Mouse (Mus musculus): ENCODE results near the gene Mdga1. TPM values are rescaled to one million over a fixed set of nuclear protein-coding genes. Genes with fewer than 3 reads are reported as not detected.
A peak's percentile ranks its signal among the peaks of the same experiment; 100 is the strongest.

The Mdga1 gene
- polyA plus RNA-seq, 1 experiment from 2014 or later: 7.4 TPM

DNA sequence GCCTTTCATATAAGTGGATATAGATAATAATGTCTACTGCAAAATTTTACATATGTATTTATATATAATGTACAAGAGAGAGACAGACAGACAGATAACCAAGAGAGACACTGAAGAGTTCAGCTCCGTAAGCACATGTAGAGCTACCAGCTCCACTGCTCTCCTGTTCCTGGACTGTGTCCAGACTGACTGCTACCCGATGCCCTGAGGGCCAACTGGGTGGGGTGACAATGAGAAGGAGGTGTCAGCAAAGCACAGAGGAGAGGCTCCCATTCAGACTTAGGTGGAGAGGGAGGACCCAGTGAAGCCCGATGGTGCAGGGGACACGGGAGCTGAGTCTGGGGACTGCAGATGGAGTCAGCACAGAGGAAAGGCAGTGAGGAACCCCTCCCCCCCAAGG is 9.1 kb upstream of the Mdga1 start:
- Histone ChIP-seq H3K4me2 (no peak overlapping the region), H3K27ac (no peak overlapping the region), H3K9ac (no peak overlapping the region), H3K4me1 (peaks cover 9% of the 10 kb centered on the region; the same call in 1 of the 2 replicates), H3K4me3 (no peak overlapping the region), H3K9me3 (replicated peaks) (no peaks in the 10 kb centered on the region), H3K27me3 (no peaks in the 10 kb centered on the region), H3K36me3 (ENCODE audit: poor library complexity, severe bottlenecking) (no peaks in the 10 kb centered on the region)
- no peak for ATAC-seq
- 59% methylated on average over 4 of the region's 4 CpGs for WGBS

DNA sequence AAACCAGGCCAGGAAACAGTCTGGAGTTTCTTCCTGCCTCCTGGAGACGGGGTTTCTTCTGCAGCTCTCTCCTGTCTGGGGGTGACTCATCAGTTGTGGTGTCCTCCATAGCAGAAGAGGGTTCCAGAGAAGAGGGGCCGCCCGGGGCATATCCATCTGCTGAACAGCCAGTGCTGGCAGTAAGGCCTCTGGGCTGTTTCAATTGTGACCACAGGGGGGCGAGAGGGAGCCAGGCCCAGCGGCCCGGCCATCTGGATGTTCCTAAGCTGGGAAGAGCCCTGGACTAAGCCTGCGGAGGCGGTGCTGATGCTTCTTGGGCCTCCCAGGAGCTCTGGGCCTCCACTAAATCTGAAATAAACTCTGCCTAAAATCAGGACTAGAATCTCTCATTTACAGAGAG is 5.8 kb upstream of the Mdga1 start:
- no peak overlapping the region for H3K9ac ChIP-seq
- no peak overlapping the region for H3K4me2 ChIP-seq
- no peaks in the 10 kb centered on the region for H3K9me3 ChIP-seq (replicated peaks)
- peaks cover 14% of the 10 kb centered on the region; the same call in 1 of the 2 replicates for H3K4me1 ChIP-seq
- ATAC-seq: peak; percentile 73
- H3K27me3 ChIP-seq: no peaks in the 10 kb centered on the region
- 6% methylated on average over 8 of the region's 8 CpGs for WGBS
- no peak overlapping the region for H3K4me3 ChIP-seq
- H3K36me3 ChIP-seq (ENCODE audit: poor library complexity, severe bottlenecking): no peaks in the 10 kb centered on the region
- no peak overlapping the region for H3K27ac ChIP-seq

DNA sequence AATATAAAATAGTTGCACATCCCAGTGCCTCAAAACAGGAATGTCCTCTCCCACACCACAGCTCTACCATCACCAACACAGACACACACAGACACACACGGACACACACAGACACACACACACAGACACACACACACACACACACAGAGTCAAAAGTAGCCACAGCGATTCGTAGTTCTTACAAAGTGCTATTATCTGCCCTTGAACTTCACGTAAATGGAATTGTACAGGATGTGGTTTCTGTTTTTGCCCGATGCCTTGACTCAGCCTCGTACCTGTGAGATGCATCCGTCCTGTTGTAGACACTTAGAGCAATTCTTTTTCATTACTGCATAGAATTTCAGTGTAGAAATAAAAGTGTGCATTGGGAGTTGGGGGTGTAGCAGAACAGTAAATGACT is 3.3 kb upstream of the Mdga1 start:
- H3K27me3 ChIP-seq: no peaks in the 10 kb centered on the region
- H3K9me3 ChIP-seq (replicated peaks): no peaks in the 10 kb centered on the region
- 93% methylated on average over 7 of the region's 7 CpGs for WGBS
- no peak overlapping the region for H3K4me3 ChIP-seq
- H3K27ac ChIP-seq: no peak overlapping the region
- H3K4me2 ChIP-seq: no peak overlapping the region
- no peak for ATAC-seq
- H3K36me3 ChIP-seq (ENCODE audit: poor library complexity, severe bottlenecking): no peaks in the 10 kb centered on the region
- peaks cover 14% of the 10 kb centered on the region; the same call in 1 of the 2 replicates for H3K4me1 ChIP-seq
- no peak overlapping the region for H3K9ac ChIP-seq

DNA sequence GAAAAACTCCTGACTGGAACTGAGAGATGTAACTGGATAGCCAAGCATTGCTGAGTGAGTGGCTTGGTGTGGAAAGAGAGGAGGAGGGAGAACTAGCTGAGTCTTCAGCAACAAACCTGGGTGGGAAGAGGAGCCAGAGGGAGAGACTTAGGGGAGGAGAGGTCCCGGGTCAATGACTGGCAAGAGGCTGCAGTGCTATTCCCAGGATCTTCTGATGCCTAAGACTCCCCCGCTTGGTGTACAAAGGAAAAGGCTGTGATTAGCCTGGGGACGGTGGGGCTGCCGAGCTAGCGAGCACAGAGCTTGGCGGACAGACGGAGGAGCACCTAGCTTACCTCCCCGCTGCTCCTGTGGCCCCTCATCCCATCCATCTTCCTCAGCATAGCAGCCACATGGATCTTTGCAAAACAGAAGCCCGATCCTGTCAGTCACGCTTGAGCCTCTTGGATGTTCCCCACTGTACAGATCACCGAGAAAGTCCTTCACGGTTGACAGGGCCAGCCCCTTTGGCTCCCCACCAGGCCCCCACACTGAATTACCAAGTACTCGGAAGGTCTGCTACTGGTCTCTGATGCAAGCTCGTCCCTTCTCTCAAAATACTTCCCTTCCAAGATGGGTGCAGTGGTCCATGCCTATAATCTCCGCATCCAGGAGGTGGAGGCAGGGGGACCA is 2.0 kb upstream of the Mdga1 start:
- no peaks in the 10 kb centered on the region for H3K27me3 ChIP-seq
- WGBS: 38% methylated on average over 15 of the region's 15 CpGs

GRCm38 (mm10) chr17:29965506-29965905 is 4.4 kb downstream of the Mdga1 start:
- Histone ChIP-seq H3K4me2 (peak overlapping the region; percentile 6), H3K4me3 (no peak overlapping the region), H3K36me3 (ENCODE audit: poor library complexity, severe bottlenecking) (no peaks in the 10 kb centered on the region), H3K9me3 (replicated peaks) (no peaks in the 10 kb centered on the region), H3K27ac (0 out of 2 replicates have a peak overlapping the region, but pooled peaks have one; percentile 51), H3K27me3 (peaks cover 21% of the 10 kb centered on the region; the same call in 1 of the 2 replicates), H3K9ac (no peak overlapping the region), H3K4me1 (peaks cover 31% of the 10 kb centered on the region)
- 2% methylated on average over 5 of the region's 5 CpGs for WGBS
- peak; percentile 50; the same call in 1 of the 2 replicates for ATAC-seq

More for the DNA sequence above, 2.0 kb upstream of the Mdga1 start:
- H3K9me3 ChIP-seq (replicated peaks): no peaks in the 10 kb centered on the region
- H3K4me3 ChIP-seq: no peak overlapping the region
- no peaks in the 10 kb centered on the region for H3K36me3 ChIP-seq (ENCODE audit: poor library complexity, severe bottlenecking)
- no peak for ATAC-seq
- H3K9ac ChIP-seq: no peak overlapping the region
- H3K4me2 ChIP-seq: no peak overlapping the region
- H3K4me1 ChIP-seq: peaks cover 14% of the 10 kb centered on the region; the same call in 1 of the 2 replicates
- H3K27ac ChIP-seq: no peak overlapping the region

- ATAC-seq: 0 out of 2 replicates have a peak, but pooled peaks have one; percentile 43
- WGBS: 5% methylated on average over 11 of the region's 11 CpGs
- no peak overlapping the region for H3K4me3 ChIP-seq
Measured at GRCm38 (mm10) chr17:29963730-29964259, 6.1 kb downstream of the Mdga1 start.

DNA sequence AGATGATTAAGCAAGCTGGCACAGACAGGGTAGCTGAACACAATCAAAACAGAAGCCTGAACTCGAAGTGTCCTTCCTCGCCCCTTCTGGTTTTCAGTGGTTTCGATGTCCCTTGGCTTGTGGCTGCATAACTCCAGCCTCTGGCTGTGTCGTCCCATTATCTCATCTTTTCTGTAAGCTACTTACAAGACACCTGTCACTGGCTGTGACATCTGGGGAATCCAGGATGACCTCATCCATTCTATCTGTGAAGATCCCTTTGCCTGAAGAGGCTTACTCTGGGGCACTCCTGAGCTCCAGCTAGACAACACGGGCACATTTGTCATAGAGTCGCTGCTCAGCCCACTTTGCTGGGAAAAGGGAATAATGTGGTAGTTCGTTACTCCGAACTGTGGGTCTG is 14.0 kb downstream of the Mdga1 start:
- Histone ChIP-seq H3K4me3 (no peak overlapping the region), H3K27ac (no peak overlapping the region), H3K9me3 (replicated peaks) (no peaks in the 10 kb centered on the region; the same call in 1 of the 2 replicates), H3K4me2 (no peak overlapping the region), H3K4me1 (peaks cover 9% of the 10 kb centered on the region; the same call in 1 of the 2 replicates), H3K27me3 (no peaks in the 10 kb centered on the region), H3K9ac (no peak overlapping the region), H3K36me3 (ENCODE audit: poor library complexity, severe bottlenecking) (no peaks in the 10 kb centered on the region)
- 65% methylated on average over 8 of the region's 8 CpGs for WGBS
- ATAC-seq: no peak

More at GRCm38 (mm10) chr17:29963730-29964259, 6.1 kb downstream of the Mdga1 start:
- no peaks in the 10 kb centered on the region for H3K36me3 ChIP-seq (ENCODE audit: poor library complexity, severe bottlenecking)
- H3K9ac ChIP-seq: no peak overlapping the region
- H3K4me2 ChIP-seq: peak overlapping the region; percentile 39
- H3K4me1 ChIP-seq: peaks cover 31% of the 10 kb centered on the region
- peaks cover 21% of the 10 kb centered on the region; the same call in 1 of the 2 replicates for H3K27me3 ChIP-seq
- no peak overlapping the region for H3K27ac ChIP-seq
- no peaks in the 10 kb centered on the region; the same call in 1 of the 2 replicates for H3K9me3 ChIP-seq (replicated peaks)

DNA sequence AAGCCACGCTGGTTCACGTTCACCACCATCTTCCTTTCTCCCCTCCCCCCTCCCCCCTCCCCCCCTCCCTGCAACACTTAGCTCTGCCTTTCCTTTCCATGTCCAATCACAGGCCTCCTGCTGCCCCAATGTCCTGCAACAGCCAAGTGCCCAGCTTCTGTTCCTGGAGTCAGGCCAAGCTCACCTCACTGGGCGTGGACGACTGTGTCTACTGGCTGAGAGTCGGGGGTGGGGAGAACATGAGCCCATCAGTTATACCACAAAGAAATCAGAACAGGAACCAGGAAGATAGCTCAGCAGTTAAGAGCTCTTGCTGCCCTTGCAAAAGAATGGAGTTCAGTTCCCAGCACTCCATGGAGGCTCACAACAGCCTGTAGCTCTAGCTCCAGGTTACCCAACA is 15.6 kb downstream of the Mdga1 start:
- Histone ChIP-seq H3K36me3 (ENCODE audit: poor library complexity, severe bottlenecking) (no peaks in the 10 kb centered on the region), H3K4me3 (no peak overlapping the region), H3K27ac (no peak overlapping the region), H3K27me3 (no peaks in the 10 kb centered on the region), H3K9ac (no peak overlapping the region), H3K9me3 (replicated peaks) (no peaks in the 10 kb centered on the region; the same call in 1 of the 2 replicates), H3K4me2 (no peak overlapping the region), H3K4me1 (peaks cover 19% of the 10 kb centered on the region; the same call in 1 of the 2 replicates)
- ATAC-seq: no peak
- 85% methylated on average over 4 of the region's 5 CpGs for WGBS

DNA sequence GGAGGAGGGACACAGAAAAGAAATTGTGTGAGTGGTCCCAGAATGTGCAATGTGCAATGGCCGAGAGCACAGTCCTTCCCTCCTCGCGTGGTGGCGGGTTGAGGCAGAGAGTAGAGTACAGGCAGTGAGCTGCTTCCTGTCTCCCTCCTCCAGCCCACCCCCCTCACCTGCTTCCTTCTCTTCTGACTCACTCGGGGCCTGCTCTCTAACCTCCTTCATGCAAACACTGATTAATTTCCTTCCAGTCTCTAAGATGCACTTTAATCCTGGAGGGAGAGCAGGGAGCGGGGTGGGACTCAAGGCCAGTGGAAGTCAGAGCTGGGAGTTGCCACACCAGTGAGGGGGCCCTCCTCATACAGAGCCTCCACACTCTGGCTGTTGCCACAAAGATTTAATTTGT is 18.8 kb downstream of the Mdga1 start:
- Histone ChIP-seq H3K4me2 (no peak overlapping the region), H3K9me3 (replicated peaks) (no peaks in the 10 kb centered on the region), H3K27ac (no peak overlapping the region), H3K4me3 (no peak overlapping the region), H3K36me3 (ENCODE audit: poor library complexity, severe bottlenecking) (no peaks in the 10 kb centered on the region), H3K9ac (no peak overlapping the region), H3K4me1 (peaks cover 35% of the 10 kb centered on the region), H3K27me3 (no peaks in the 10 kb centered on the region)
- 0 out of 2 replicates have a peak, but pooled peaks have one; percentile 10 for ATAC-seq
- 56% methylated on average over 6 of the region's 6 CpGs for WGBS

GRCm38 (mm10) chr17:29950574-29950973 is 19.3 kb downstream of the Mdga1 start:
- H3K36me3 ChIP-seq (ENCODE audit: poor library complexity, severe bottlenecking): no peaks in the 10 kb centered on the region
- ATAC-seq: peak; percentile 75
- no peak overlapping the region for H3K27ac ChIP-seq

DNA sequence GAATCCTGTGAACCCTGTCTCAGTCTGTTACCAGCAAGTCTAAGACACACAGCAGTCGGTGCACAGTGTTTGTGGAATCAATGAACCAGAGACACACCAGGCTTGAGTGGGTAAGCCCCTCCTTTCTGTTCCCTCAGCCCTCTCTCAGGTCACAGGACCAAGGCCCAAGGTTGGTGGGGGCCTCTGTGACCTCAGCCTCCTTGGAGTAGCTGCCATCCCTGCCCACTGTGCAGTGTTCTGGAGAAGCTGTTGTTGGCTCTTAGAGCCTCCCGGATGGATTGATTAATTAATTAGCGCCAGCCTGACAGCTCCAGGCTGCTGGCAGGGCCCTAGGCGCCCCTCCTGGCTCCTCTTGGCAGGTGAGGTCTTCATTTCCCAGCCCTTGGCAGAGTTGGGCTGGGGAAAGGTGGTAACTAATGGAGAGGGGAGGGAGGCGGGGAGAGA is 22.6 kb downstream of the Mdga1 start:
- H3K27ac ChIP-seq: peak overlapping the region; percentile 27; the same call in 1 of the 2 replicates
- no peaks in the 10 kb centered on the region for H3K27me3 ChIP-seq
- no peak overlapping the region for H3K4me3 ChIP-seq
- H3K9me3 ChIP-seq (replicated peaks): no peaks in the 10 kb centered on the region
- H3K36me3 ChIP-seq (ENCODE audit: poor library complexity, severe bottlenecking): no peaks in the 10 kb centered on the region
- no peak overlapping the region for H3K9ac ChIP-seq
- 0 out of 2 replicates have a peak, but pooled peaks have one; percentile 24 for ATAC-seq
- H3K4me2 ChIP-seq: no peak overlapping the region
- peaks cover 35% of the 10 kb centered on the region for H3K4me1 ChIP-seq
- WGBS: 39% methylated on average over 5 of the region's 5 CpGs

More at GRCm38 (mm10) chr17:29950574-29950973, 19.3 kb downstream of the Mdga1 start:
- Histone ChIP-seq H3K27me3 (no peaks in the 10 kb centered on the region), H3K9me3 (replicated peaks) (no peaks in the 10 kb centered on the region), H3K4me3 (no peak overlapping the region), H3K4me1 (peaks cover 35% of the 10 kb centered on the region), H3K4me2 (no peak overlapping the region), H3K9ac (no peak overlapping the region)
- WGBS: 58% methylated on average over 8 of the region's 8 CpGs

- no peak for ATAC-seq
- Histone ChIP-seq H3K27ac (no peak overlapping the region), H3K4me1 (peaks cover 15% of the 10 kb centered on the region), H3K9ac (no peak overlapping the region), H3K4me3 (no peak overlapping the region), H3K4me2 (no peak overlapping the region), H3K27me3 (peaks cover 6% of the 10 kb centered on the region), H3K36me3 (ENCODE audit: poor library complexity, severe bottlenecking) (no peaks in the 10 kb centered on the region), H3K9me3 (replicated peaks) (no peaks in the 10 kb centered on the region)
- 85% methylated on average over 11 of the region's 11 CpGs for WGBS
Measured at GRCm38 (mm10) chr17:29944376-29944775, 25.5 kb downstream of the Mdga1 start.
